ENCODE assay signal across 31 mouse cellular contexts in the genomic region with DNA sequence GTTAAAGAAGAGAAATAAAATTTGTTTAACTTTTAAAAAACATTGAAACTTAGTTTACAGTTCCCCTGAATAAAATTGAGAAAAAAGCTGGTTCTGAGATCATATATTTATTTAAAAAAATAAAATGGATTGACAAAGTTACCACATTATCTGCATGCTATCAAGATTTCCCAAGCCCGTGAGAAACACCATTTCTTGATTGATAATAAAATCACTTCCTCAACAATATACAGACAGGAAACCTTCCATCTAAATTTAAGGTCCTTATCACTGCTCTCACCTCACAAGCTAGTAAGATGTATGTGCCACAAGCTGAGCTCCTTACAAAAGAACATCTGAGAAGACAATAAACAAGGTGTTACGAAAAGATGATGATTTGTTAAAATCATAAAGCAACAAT.
"Had no signal": no experiment of that assay in that cellular context is flagged by ENCODE, and none has a peak within 500 bp of the region (broad histone marks: within the 10 kb centered on the region; RNA-seq: fewer than 3 reads in every experiment).

No protein-coding gene starts in this region.

- H3K9me3 ChIP-seq: heart, embryonic 10.5 days; heart, embryonic 12.5 days; heart, embryonic 13.5 days; heart, embryonic 15.5 days; hindbrain, embryonic 10.5 days; hindbrain, embryonic 12.5 days; hindbrain, embryonic 13.5 days; hindbrain, embryonic 15.5 days; intestine, embryonic 15.5 days; kidney, embryonic 15.5 days had no signal

- H3K36me3 ChIP-seq: intestine, embryonic 15.5 days had no signal

- H3K4me3 ChIP-seq: heart, embryonic 10.5 days; heart, embryonic 12.5 days; heart, embryonic 13.5 days; heart, embryonic 15.5 days; hindbrain, embryonic 10.5 days; hindbrain, embryonic 12.5 days; hindbrain, embryonic 13.5 days; hindbrain, embryonic 15.5 days; intestine, embryonic 15.5 days; kidney, embryonic 15.5 days; layer of hippocampus, adult 2 months; left cerebral cortex, adult 2 months had no signal

- H3K27me3 ChIP-seq: heart, embryonic 12.5 days; heart, embryonic 13.5 days; heart, embryonic 15.5 days; hindbrain, embryonic 12.5 days; hindbrain, embryonic 13.5 days; hindbrain, embryonic 15.5 days; intestine, embryonic 15.5 days; kidney, embryonic 15.5 days had no signal

- DNase-seq: heart, postnatal 10 days; heart, postnatal 14 days; heart, postnatal 36 days; heart, postnatal 4 days; kidney, adult 11 months; kidney, adult 18-20 months; kidney, adult 2 months; kidney, adult 8-10 months; kidney, adult 9 months; kidney, postnatal 10 days; kidney, postnatal 14 days; kidney, postnatal 25 days; kidney, postnatal 36 days; kidney, postnatal 4 days; layer of hippocampus, adult 9-11 months; layer of hippocampus, postnatal 36 days had no signal

- H3K9ac ChIP-seq: heart, embryonic 12.5 days; heart, embryonic 13.5 days; heart, embryonic 15.5 days; hindbrain, embryonic 12.5 days; hindbrain, embryonic 13.5 days; hindbrain, embryonic 14.5 days; hindbrain, embryonic 15.5 days; intestine, embryonic 15.5 days; kidney, embryonic 15.5 days had no signal

- H3K27ac ChIP-seq: heart, embryonic 10.5 days; heart, embryonic 13.5 days; heart, embryonic 15.5 days; hindbrain, embryonic 10.5 days; hindbrain, embryonic 12.5 days; hindbrain, embryonic 13.5 days; hindbrain, embryonic 14.5 days; hindbrain, embryonic 15.5 days; hindbrain, postnatal 0 days; intestine, embryonic 15.5 days; kidney, embryonic 15.5 days; kidney, postnatal 0 days; layer of hippocampus, adult 2 months; left cerebral cortex, adult 2 months had no signal

- H3K4me1 ChIP-seq: heart, embryonic 10.5 days; heart, embryonic 12.5 days; heart, embryonic 15.5 days; hindbrain, embryonic 10.5 days; hindbrain, embryonic 12.5 days; hindbrain, embryonic 13.5 days; hindbrain, embryonic 15.5 days; intestine, embryonic 15.5 days; kidney, embryonic 15.5 days had no signal
